Mouse (Mus musculus) spleen, postnatal 10 days (tissue): ENCODE measurements around the gene Pdp2.
"Not testable (repeated sequence)": the region's sequence is repeated elsewhere in the genome, so short reads cannot be mapped to it uniquely, and the experiment has no call there.

Experiments used
- DNase-seq, 2 experiments: peaks; one replicate each; pipeline ENCODE4 v3.0.0; 2021 to 2022; ENCODE audit warnings: low spot score in 2 of 2

Pdp2 gene

GRCm38 (mm10) chr8:104631975-104632374 lies 40.7 kb downstream of the Pdp2 start:
- peak in 1 of 2 experiments; percentile 17 for DNase-seq

- DNase-seq: peak in 1 of 2 experiments; percentile 11
These were observed 41.2 kb downstream of the Pdp2 start for GRCm38 (mm10) chr8:104632486-104632885.

- peak in 1 of 2 experiments; percentile 10 for DNase-seq
These were observed 42.0 kb downstream of the Pdp2 start for GRCm38 (mm10) chr8:104633156-104633744.

GRCm38 (mm10) chr8:104635004-104635710 lies 43.9 kb downstream of the Pdp2 start:
- peak; percentile 3 to 5 for DNase-seq

GRCm38 (mm10) chr8:104638010-104638409 lies 46.8 kb downstream of the Pdp2 start:
- peak in 1 of 2 experiments; percentile 6 for DNase-seq

GRCm38 (mm10) chr8:104640241-104640640 lies 49.0 kb downstream of the Pdp2 start:
- DNase-seq: peak in 1 of 2 experiments; percentile 13

GRCm38 (mm10) chr8:104640831-104641370 lies 49.6 kb downstream of the Pdp2 start:
- peak in 1 of 2 experiments; percentile 19 for DNase-seq

GRCm38 (mm10) chr8:104641426-104642323 lies 50.4 kb downstream of the Pdp2 start, which contains the start of gene Ciao2b:
Ciao2b (minus strand) TSS chr8:104641965.
- peak; percentile 73 to 81 for DNase-seq

- no peak for DNase-seq
These were observed 51.0 kb downstream of the Pdp2 start for GRCm38 (mm10) chr8:104642324-104642654.

- not testable (repeated sequence) for DNase-seq
These were observed 52.9 kb downstream of the Pdp2 start for GRCm38 (mm10) chr8:104644187-104644586.
